Mouse (Mus musculus) bone marrow, adult 2 months (tissue): Measurements from ENCODE around the gene Bmyc. TPM values are rescaled to one million over a fixed set of nuclear protein-coding genes. Genes with fewer than 3 reads are reported as not detected.

ENCODE experiments used
- H3K27ac ChIP-seq: fragments of 200-500 bp; 2 replicates; pipeline ENCODE4 v1.5.1; 2012; ENCODE audit warnings: low read depth, mild to moderate bottlenecking, control low read depth, inconsistent platforms, low read length; ENCODE audit not compliant: control insufficient read depth, poor library complexity, insufficient read depth
- H3K4me1 ChIP-seq: fragments of 200-500 bp; 2 replicates; pipeline ENCODE4 v1.6.1; 2011; ENCODE audit warnings: low read length; ENCODE audit not compliant: control insufficient read depth, insufficient read depth
- H3K4me3 ChIP-seq: fragments of 200-500 bp; replicated peaks from 2 replicates; pipeline ENCODE3; 2011; ENCODE audit warnings: mild to moderate bottlenecking, low read depth, low read length, control low read depth; ENCODE audit not compliant: control insufficient read depth
- CTCF ChIP-seq: fragments of 200-500 bp; IDR thresholded peaks from 2 replicates; pipeline ENCODE4 v1.5.1; 2011; ENCODE audit warnings: low read length, control low read depth; ENCODE audit not compliant: control insufficient read depth, insufficient read depth
- POLR2A ChIP-seq: fragments of 200-500 bp; IDR thresholded peaks from 2 replicates; pipeline ENCODE4 v1.6.1; 2011; ENCODE audit warnings: low read depth, mild to moderate bottlenecking, control low read depth, low read length, borderline replicate concordance; ENCODE audit not compliant: control insufficient read depth
- WGBS: fragments of 180-500 bp; shearing (Covaris S2); methylation state at CpG from one replicate; pipeline ENCODE4 v1.1.7; 2018; 5-methylcytosine and 5-hydroxymethylcytosine counted together
- polyA plus RNA-seq: library from polyadenylated mRNA; stranded (reverse); fragments of >200 nt; gene quantifications from 2 replicates; pipeline ENCODE4 v1.2.4, GENCODE M21; 2011; ENCODE audit warnings: low replicate concordance; ENCODE audit not compliant: missing spikeins, insufficient read depth, insufficient read length

Bmyc gene
- 4.1 and 6.7 TPM in 2 replicates for polyA plus RNA-seq

DNA sequence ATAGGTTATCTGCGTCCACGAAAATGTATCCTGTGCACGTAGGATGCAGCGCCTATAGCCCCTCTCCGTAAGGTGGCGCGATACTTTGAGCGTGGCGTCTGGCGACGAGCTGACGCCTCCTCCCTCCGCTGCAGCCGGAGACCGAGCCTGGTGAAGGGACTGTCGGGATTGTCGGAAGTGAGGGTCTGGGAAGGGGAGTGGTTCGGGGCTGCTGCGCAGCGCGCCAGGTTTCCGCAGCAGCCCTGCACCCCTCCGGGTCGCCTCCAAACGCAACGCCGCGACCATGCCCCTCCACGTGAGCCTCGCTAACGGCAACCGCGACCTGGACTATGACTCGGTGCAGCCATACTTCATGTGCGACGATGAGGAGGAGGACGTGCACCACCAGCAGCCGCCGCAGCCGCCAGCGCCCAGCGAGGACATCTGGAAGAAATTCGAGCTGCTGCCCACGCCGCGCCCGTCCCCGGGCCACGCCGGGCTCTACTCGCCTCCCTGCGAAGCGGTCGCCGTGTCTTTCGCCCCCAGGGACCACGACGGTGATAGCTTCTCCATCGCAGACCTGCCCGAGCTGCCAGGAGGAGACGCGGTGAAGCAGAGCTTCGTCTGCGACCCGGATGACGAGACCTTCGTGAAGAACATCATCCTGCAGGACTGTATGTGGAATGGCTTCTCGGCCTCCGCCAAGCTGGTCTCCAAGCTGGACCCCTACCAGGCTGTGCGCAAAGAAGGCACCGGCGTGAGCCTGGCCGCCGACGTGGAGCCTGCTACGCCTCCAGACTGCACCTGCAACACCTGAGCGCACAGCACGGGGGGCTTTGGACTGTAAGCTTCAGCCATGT is at the start of gene Bmyc:
Gene Bmyc, plus strand, starts transcription at position 97 of the 839 bp plus-strand sequence.
- Histone ChIP-seq H3K27ac (peak within 1 kb of the TSS; percentile 43), H3K4me1 (no peaks in the 10 kb centered on the region), H3K4me3 (peak within 1 kb of the TSS; percentile 71)
- TF ChIP-seq POLR2A (peak; percentile 47; the same call in 1 of the 2 replicates), CTCF (peak; percentile 59)
- WGBS: under 1% methylated on average over 78 of the region's 78 CpGs

DNA sequence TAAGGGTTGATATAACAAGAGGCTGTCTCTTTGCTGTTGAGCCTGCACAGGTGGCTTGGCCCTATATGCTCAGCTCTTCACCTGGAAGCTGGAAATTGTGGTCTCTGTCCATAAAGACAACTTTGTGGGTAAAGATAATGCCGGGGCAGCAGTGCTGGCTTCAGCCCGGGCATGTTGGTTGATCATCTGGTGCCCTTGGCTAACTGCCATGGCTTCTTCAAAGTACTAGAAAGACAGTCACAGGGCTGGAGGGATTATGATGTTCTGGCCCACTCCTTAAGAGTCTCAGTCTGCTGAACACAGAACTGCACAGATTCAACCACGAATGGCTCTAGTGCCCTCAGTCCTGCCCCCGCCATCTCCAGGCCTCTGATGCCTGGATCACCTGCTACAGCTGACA is 49.3 kb upstream of the Bmyc start:
- no peaks in the 10 kb centered on the region for H3K4me1 ChIP-seq
- H3K4me3 ChIP-seq: no peak overlapping the region
- WGBS: 60% methylated on average over 4 of the region's 4 CpGs
- TF ChIP-seq POLR2A: no peak
- TF ChIP-seq CTCF: no peak
- no peak overlapping the region for H3K27ac ChIP-seq

DNA sequence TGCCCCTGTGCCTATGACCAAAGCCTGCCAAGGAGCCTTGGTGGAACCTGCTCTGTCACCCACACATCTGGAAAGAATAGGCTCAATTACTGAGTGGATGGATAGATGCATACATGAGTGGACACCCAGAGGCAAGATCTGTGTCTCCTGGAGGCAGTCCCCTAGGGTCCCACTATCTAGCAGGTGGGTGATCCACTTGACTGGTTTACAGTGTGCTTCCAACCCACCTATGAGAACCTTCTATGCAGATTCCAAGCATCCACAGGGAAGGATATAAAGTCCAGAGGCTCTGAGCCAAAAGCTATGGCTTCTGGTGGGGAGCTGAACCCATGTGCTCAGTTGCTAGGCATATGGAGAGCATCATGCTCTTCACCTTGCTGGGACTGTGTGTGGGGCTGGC is 48.9 kb upstream of the Bmyc start, which contains the start of gene Lcn5:
Gene Lcn5, plus strand, starts transcription at position 301 of the 400 bp plus-strand sequence.
- H3K4me1 ChIP-seq: no peaks in the 10 kb centered on the region
- TF ChIP-seq POLR2A (no peak), CTCF (no peak)
- H3K4me3 ChIP-seq: no peak within 1 kb of the TSS
- H3K27ac ChIP-seq: no peak within 1 kb of the TSS

DNA sequence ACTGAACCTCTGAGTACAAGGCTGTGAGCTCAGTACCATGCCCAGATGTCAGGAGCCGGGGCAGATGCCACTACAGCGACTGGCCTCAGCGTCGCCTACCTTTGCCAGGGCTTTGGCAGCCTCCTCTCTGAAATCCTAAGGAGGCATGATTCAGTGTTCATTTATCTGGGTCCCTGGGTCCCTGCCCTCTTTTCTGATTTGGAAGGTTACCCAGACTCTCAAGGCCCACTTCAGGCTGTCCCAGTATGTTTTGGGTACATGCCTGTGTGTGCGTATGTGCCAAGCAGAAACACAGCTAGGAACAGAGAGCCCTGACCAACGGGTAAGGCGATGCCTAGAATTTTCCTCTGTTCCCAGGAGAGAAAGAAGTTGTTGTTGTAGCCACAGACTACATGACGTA is 46.3 kb upstream of the Bmyc start:
- TF ChIP-seq POLR2A: no peak
- no peak for TF ChIP-seq CTCF
- H3K4me3 ChIP-seq: no peak overlapping the region
- WGBS: 83% methylated on average over 8 of the region's 8 CpGs

DNA sequence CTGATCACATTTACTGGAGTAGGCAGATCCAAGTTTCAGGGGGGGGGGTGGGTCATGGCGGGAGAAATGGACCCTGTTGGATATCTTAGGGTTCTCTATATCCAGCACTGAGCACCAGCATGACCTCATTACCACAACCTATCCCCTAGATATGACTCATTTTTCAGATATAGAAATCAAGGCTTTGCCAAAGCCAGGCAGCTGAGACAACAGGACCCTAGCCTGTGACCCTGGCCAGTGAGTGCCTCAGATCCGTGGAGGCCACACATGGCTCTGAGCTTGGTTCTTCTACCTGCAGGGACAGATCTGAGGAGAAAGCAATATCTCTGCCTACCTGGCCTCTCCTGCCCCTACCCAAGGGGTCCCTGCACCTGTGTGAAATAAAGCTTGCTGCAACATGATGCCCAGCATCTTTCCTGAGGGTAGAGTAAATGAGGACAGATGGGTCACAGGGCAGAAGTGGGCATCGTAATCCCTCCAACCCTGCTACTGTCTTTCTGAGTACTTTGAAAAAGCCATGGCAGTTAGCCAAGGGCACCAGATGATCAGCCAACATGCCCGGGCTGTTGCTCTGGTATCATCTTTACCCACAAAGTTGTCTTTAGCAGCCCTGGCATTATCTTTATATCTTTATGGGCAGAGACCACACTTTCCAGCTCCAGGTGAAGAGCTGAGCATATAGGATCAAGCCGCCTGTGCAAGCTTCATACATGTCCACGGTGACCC is 45.1 kb upstream of the Bmyc start:
- TF ChIP-seq POLR2A (no peak), CTCF (no peak)

More for the DNA sequence above, 46.3 kb upstream of the Bmyc start:
- Histone ChIP-seq H3K4me1 (no peaks in the 10 kb centered on the region), H3K27ac (no peak overlapping the region)

DNA sequence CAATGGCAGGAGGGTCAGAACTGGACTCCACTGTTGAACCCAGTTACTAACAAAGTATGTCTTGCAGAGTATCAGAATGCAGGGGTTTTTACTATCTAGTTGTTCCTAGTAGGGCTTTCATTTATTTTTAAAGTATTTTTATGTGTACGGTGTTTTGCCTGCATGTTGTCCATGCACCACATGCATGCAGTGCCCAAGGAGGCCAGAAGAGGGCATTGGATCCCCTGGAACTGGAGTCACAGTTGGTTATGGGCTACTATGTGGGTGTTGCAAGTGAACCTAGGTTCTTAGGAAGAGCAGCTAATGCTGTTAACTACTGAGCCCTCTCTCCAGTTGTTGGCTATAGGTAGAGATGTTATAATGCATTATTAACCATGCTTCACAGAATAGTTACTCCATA is 43.0 kb upstream of the Bmyc start:
- no peak overlapping the region for H3K4me3 ChIP-seq
- H3K27ac ChIP-seq: no peak overlapping the region
- H3K4me1 ChIP-seq: no peaks in the 10 kb centered on the region
- no peak for TF ChIP-seq POLR2A
- peak; percentile 44; the same call in 1 of the 2 replicates for TF ChIP-seq CTCF
- 30% methylated on average over 1 of the region's 1 CpGs for WGBS

More for the DNA sequence above, 45.1 kb upstream of the Bmyc start:
- H3K27ac ChIP-seq: no peak overlapping the region
- H3K4me1 ChIP-seq: no peaks in the 10 kb centered on the region
- WGBS: 75% methylated on average over 6 of the region's 6 CpGs
- no peak overlapping the region for H3K4me3 ChIP-seq

DNA sequence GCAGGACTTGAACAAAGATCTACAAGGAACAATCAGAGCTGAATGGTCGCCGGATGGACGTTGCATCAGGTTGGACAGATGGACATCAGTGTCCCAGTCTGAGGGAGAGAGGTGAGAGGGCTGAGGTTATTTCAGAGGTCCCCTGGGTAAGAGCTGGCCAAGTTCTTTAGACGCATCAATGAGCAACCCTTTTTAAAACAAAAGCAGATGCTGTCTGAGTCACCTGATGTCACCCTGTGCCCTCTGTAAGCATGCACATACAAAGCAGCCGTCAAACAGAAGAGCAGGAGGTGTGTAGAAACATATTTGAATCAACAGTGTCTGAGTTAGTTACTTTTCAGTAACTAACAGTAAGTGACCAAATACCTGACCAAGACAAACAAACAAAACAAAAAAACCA is 42.4 kb upstream of the Bmyc start:
- WGBS: 82% methylated on average over 5 of the region's 5 CpGs
- Histone ChIP-seq H3K27ac (no peak overlapping the region), H3K4me1 (no peaks in the 10 kb centered on the region), H3K4me3 (no peak overlapping the region)
- TF ChIP-seq POLR2A (no peak), CTCF (no peak)

DNA sequence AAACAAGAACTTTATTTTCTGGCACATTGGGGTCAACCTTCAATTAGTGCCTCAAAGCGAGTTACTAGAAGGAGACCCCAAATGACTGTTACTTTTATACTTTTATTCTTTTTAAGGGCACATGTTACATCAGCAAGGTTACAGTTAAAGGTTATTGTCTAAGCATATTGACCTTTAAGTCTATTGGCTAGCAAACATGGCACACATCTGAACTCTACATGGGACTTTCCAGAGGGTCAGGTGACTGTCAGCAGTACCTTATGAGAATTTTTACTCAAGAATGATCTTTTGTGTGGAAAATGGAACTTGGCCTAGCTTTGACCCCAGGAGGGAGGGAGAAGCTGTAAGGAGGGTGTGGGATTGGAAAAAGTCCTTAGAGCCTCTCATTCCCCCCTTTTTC is 40.0 kb upstream of the Bmyc start:
- no peaks in the 10 kb centered on the region for H3K4me1 ChIP-seq
- WGBS: 62% methylated on average over 1 of the region's 1 CpGs
- H3K27ac ChIP-seq: no peak overlapping the region
- TF ChIP-seq CTCF (no peak), POLR2A (no peak)
- no peak overlapping the region for H3K4me3 ChIP-seq
